Mouse (Mus musculus) activated CD4-positive, CD25-positive, alpha-beta regulatory T cell, adult 4 months (primary cell): ENCODE results near the gene Gpnmb. TPM values are rescaled to one million over a fixed set of nuclear protein-coding genes. Genes with fewer than 3 reads are reported as not detected.

Experiments
- ATAC-seq: one replicate; pipeline ENCODE4 v1.8.0; 2017
- polyA plus RNA-seq, 2 experiments: library from polyadenylated mRNA; unstranded; fragments of 100-300 nt; shearing (Covaris generic); gene quantifications; one replicate each; pipeline ENCODE4 v1.2.1; 2017

Gpnmb gene
- polyA plus RNA-seq, 2 experiments from 2014 or later, result 1.6 to 1.9 TPM

DNA sequence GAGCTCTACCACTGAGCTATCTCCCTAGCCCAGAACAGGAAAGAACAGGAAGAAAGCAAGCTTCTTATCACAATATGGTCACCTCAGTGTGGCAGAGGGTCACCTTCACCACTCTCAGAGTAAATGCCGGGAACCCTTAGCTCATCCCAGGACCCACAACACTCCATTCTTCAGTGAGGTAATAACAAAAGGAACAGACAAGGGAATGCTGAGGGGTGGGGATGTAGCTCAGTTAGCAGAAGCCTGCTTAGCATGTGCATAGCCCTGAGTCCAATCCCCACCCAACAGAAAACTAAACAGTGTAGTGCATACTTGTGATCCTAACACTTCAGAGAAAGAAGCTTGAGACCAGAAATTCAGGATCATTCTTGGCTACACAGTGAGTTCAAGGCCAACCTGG lies 62.7 kb downstream of the Gpnmb start:
- ATAC-seq, result no peak

DNA sequence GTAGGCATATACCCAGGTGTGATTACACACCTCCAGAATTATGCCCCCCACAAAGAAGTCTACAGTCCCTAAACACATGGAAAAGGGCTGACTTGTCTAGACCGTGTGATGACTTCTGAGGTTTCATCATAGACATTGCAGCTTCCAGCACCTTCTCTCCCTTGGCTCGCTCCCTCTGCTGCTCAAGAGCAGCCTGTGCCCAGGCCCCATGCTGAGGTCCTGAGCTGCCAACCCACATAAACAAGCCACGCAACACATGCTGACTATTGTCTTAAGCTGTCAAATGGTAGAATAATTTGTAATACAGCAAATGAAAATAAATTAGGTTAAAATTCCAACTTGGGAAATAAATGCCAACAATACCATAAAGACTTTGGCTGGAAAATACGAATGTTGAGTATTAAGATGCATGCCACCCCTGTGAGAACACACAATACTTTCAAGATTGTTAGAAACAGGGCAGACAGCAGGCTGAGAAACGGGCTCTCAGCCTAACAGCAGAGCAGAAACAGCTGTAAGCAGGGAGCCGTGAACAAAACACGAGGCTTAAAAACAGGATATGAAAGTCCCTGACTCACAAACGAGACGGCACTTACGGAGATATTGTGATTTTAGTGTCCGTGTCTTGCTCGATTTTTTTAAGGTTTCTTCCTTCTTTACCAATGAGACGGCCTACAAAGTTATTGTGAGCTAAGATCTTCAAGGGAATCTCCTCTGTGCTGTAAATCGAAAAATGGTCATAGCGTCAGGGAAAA lies 70.6 kb downstream of the Gpnmb start:
- ATAC-seq, result no peak

DNA sequence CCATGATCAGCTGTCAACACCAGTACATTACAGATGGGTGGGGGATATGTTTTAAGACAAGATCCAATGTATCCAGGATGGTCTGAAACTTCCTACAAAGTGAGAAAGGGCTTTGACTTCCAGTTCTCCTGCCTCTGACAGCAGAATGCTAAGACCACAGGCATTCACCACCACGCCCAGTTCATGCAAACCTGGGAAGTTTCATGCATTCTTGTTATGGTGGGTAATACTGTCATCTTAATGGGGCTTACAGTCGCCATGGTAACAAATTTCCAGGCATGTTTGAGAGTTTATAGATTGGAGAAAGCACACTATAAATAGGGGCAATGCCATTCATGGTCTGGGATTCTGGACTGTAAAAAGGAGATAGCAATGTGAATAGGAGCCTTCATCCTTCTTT lies 72.8 kb downstream of the Gpnmb start:
- no peak for ATAC-seq

DNA sequence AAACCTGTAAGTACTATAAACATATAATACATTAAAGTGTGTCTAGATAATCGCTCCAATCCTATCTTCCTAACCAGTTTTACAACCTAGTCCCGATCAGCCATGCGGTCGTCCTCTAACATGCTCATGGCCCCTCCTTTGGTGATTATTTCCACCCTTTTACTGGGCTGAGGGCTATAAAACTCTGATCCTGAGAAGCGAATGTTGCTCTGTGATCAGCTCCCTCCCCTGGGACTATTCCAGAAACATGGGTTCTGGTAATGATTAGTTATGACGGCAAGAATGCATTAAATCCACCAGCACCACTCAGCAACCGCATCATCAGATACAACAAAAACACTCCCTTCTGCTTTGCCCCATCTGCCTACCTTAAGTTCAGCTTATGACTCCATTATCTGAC lies 77.5 kb downstream of the Gpnmb start:
- no peak for ATAC-seq

DNA sequence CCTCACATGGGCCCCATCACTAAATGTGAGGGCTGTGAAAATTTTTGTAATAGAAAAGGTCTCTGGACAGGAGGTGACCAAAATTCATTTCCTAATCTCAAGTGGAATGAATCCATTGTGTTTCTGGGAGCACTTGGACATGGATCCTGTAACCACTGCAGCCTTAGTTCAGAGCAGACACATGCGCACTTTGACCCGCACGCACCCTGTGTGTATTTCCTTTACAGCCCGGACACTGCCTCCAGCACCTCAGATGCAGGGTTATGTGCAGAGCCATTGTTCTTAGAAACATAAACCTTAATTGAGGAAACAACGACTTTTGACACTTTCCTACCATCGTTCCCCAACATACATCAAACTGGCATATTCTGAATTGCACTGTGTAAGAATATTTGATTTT lies 78.1 kb downstream of the Gpnmb start:
- ATAC-seq, result no peak

DNA sequence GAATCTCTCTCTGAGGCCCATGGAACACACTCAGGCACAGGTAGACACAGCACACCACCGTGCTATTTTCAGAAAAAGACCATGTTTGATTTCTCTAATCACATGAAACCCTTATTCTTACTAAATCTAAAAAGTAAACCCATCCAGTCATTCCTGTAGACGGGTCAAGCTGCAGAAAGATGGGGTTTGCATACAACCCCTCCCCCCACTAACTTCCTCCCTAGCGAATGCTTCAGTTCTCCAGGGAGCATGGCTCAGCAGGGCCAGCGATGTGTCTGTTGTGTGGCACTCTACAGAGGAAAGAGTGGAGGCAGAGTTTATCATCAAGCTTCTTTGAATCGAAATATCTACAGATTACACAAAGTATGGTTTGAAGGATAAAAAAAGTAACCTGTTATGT lies 79.2 kb downstream of the Gpnmb start:
- ATAC-seq, result no peak

DNA sequence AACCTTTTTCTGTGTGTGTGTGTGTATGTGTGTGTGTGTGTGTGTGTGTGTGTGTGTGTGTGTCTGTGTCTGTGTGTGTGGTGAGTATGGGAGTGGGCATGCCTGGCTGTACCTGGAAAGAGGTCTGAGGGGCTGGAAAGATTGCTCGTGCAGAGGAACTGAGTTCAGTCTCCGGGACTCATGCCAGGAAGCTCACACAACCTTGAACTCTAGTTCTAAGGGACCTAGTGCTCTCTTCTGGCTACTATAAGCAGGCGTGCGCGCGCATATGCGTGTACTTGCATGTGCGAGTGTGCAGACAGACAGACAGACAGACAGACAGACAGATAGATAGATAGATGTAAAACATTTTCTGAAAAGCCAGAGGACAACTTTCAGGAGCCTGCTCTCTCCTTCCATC lies 79.9 kb downstream of the Gpnmb start:
- no peak for ATAC-seq

DNA sequence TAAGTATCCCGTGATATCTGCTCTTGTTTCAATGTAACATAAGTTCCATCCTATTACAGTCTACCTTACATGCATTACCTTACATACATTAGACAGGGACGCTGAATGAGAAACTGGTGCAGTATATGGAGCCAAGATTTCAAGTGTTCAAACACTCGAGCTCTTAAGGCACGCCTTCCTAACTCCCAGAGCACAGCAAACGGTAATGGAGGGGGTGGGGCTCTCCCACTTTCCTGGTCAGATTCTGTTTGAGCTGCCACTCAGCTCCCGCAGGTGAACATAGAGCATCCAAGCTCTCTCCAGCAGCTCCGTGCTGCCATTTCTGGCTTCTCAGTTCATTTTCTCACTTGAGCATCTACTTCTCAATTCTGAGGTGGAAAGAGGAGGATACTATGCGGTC lies 82.1 kb downstream of the Gpnmb start:
- ATAC-seq, result no peak

DNA sequence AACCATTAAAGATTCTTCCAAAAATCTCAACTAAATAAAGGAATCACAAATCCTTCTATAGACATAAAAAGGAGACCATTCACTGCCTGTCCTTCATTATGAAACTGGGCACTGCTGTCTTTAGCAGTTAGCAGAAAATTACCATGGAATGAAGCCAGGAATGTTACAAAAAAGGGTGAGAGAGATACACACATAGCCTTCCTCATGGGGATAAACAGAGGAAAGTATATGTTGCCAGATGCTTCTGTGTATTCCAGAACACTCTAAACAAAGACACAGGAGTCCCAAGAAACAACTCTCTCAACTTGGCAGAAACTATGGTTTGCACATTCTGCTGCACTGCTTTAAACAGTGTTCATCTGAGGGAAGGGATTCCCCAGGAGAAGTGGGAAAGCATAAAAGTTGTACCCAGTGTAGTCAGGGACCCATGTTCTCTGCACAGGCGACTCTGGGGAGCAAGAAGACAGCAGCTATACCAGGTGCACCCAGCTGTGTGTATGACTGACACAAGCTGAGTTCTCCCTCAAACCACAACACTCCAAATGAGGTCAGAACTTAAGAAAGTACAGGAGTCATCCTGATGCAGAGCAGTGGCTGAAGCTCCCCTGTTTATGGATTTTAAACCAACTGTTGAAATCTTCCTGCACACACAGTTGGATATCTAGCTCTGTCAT lies 83.3 kb downstream of the Gpnmb start:
- ATAC-seq, result no peak

DNA sequence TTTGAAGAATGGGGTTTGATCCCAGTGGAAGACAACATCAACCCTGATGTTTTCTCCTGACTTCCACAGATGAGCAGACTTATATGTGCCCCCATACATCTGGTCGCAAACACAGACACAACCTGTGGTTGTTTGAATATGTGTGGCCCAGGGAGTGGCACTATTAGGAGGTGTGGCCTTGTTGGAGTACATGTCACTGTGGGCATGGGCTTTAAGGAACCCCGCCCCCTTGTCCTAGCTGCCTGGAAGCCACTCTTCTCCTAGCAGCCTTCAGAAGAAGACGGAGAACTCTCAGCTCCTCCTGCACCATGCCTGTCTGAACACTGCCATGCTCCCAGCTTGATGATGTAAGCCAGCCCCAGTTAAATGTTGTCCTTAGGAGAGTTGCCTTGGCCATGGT lies 84.0 kb downstream of the Gpnmb start:
- no peak for ATAC-seq

Other genes starting within 250 kb of the Gpnmb start
- gene Tmem176a, start 195.6 kb upstream of the Gpnmb start, polyA plus RNA-seq, result 10 to 100 TPM; 14.5 to 16.2 TPM
- gene Tmem176b, start 195.1 kb upstream of the Gpnmb start, polyA plus RNA-seq, result 10 to 100 TPM; 19.4 to 29.2 TPM
- not detected for gene Aoc1, start 163.7 kb upstream of the Gpnmb start, polyA plus RNA-seq
- not detected for gene 1600015I10Rik, start 106.7 kb upstream of the Gpnmb start, polyA plus RNA-seq
- under 1 TPM in 1 of 2 experiments, not detected in 1; 0.79 TPM for gene Doxl2, start 61.6 kb upstream of the Gpnmb start, polyA plus RNA-seq
- gene Svs1, start 49.7 kb upstream of the Gpnmb start, polyA plus RNA-seq, result not detected
- 10 to 100 TPM; 21.0 to 49.0 TPM for gene Malsu1, start 37.2 kb downstream of the Gpnmb start, polyA plus RNA-seq
- 1 to 10 TPM; 2.5 to 4.6 TPM for gene Igf2bp3, start 178.4 kb downstream of the Gpnmb start, polyA plus RNA-seq
- gene Tra2a, start 227.5 kb downstream of the Gpnmb start, polyA plus RNA-seq, result 10 to 100 TPM; 29.2 to 30.3 TPM